Mouse (Mus musculus) embryonic facial prominence, embryonic 12.5 days (tissue): ENCODE results near the gene Arap1. TPM values are rescaled to one million over a fixed set of nuclear protein-coding genes. Genes with fewer than 3 reads are reported as not detected.
A peak's percentile ranks its signal among the peaks of the same experiment; 100 is the strongest.

ENCODE experiments used
- ATAC-seq: fragments of 200-750 bp; cut with Nextera tagmentation; 2 replicates; pipeline ENCODE4 v1.8.0; 2017; ENCODE audit not compliant: insufficient number of reproducible peaks, insufficient read depth, low FRiP score, low TSS enrichment
- H3K27ac ChIP-seq: fragments of 300-500 bp; sonication (generic); 2 replicates; pipeline ENCODE4 v1.5.1; 2016; ENCODE audit warnings: mild to moderate bottlenecking
- H3K27me3 ChIP-seq: fragments of 300-500 bp; sonication (generic); 2 replicates; pipeline ENCODE4 v1.6.1; 2016; ENCODE audit warnings: mild to moderate bottlenecking, moderate library complexity
- H3K36me3 ChIP-seq: fragments of 300-500 bp; sonication (generic); 2 replicates; pipeline ENCODE4 v1.6.1; 2016; ENCODE audit warnings: mild to moderate bottlenecking
- H3K4me1 ChIP-seq: fragments of 300-500 bp; sonication (generic); 2 replicates; pipeline ENCODE4 v1.6.1; 2016
- H3K4me2 ChIP-seq: fragments of 300-500 bp; sonication (generic); replicated peaks from 2 replicates; pipeline ENCODE4 v1.6.1; 2016; ENCODE audit warnings: mild to moderate bottlenecking, moderate library complexity
- H3K4me3 ChIP-seq: fragments of 300-500 bp; sonication (generic); 2 replicates; pipeline ENCODE4 v1.5.1; 2016; ENCODE audit warnings: mild to moderate bottlenecking
- H3K9ac ChIP-seq: fragments of 300-500 bp; sonication (generic); 2 replicates; pipeline ENCODE4 v1.6.1; 2016; ENCODE audit warnings: mild to moderate bottlenecking, moderate library complexity
- H3K9me3 ChIP-seq: fragments of 300-500 bp; sonication (generic); 2 replicates; pipeline ENCODE4 v1.6.1; 2016; ENCODE audit warnings: mild to moderate bottlenecking, moderate library complexity
- WGBS: fragments of 180-500 bp; shearing (Covaris S2); methylation state at CpG from one replicate; pipeline ENCODE4 v1.1.7; 2016; 5-methylcytosine and 5-hydroxymethylcytosine counted together
- polyA plus RNA-seq: library from polyadenylated mRNA; unstranded; fragments of >200 nt; fragmentation: Nextera tagmentation; extraction: Ambion mirVana; gene quantifications from 2 replicates; pipeline ENCODE4 v1.2.1, GENCODE M21; 2016

The Arap1 gene
- polyA plus RNA-seq, 1 experiment from 2014 or later = 29.7 TPM

DNA sequence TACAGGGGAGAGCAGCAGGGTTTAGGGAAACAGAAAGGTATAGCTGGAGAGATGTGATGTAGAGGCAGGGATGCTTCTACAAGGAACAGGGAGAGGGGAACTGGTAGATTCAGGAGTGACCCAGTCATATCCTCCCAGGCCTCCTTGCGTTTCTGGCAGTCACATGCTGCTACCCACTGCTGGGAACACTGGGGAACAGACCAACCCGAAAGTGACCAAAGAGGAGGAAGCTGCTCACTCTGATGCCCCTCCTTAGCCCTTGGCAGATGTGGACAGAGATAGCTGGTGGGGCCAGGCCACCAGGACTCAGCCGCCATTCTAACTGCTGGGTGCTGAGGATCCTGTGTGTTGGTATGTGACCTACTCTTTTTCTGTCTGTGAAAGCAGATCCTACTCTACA lies 35.9 kb downstream of the Arap1 start:
- peaks cover 18% of the 10 kb centered on the region for H3K4me1 ChIP-seq
- H3K4me2 ChIP-seq = no peak overlapping the region
- no peak overlapping the region for H3K27ac ChIP-seq
- no peaks in the 10 kb centered on the region for H3K27me3 ChIP-seq
- H3K9ac ChIP-seq = no peak overlapping the region
- no peaks in the 10 kb centered on the region for H3K36me3 ChIP-seq
- no peak overlapping the region for H3K4me3 ChIP-seq
- H3K9me3 ChIP-seq = no peaks in the 10 kb centered on the region
- no peak for ATAC-seq
- 78% methylated on average over 3 of the region's 3 CpGs for WGBS

DNA sequence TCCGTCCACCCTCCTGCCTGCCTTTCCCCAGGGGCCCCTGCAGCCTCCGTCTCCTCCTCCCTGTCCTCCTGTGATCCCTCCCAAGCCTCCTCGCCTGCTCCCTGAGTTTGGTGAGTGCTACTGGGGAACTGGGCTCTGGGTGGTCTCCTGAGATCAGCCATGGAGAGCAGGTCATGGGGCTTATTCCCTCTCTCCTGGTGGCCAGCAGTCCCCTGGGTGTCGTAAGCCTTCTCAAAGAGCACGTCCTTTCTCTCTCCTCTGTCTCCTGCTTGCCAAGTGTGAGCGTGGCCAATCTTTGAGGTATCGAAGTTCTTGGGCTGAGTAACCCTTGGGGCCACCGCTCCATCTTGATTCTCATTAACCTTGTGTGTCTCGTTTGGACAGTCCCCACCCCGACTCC lies 37.1 kb downstream of the Arap1 start:
- H3K4me2 ChIP-seq = no peak overlapping the region
- peaks cover 13% of the 10 kb centered on the region for H3K4me1 ChIP-seq
- H3K27me3 ChIP-seq = no peaks in the 10 kb centered on the region
- no peak for ATAC-seq
- no peaks in the 10 kb centered on the region for H3K9me3 ChIP-seq
- no peak overlapping the region for H3K9ac ChIP-seq
- no peak overlapping the region for H3K4me3 ChIP-seq
- H3K36me3 ChIP-seq = no peaks in the 10 kb centered on the region
- WGBS = 65% methylated on average over 10 of the region's 10 CpGs
- H3K27ac ChIP-seq = no peak overlapping the region

DNA sequence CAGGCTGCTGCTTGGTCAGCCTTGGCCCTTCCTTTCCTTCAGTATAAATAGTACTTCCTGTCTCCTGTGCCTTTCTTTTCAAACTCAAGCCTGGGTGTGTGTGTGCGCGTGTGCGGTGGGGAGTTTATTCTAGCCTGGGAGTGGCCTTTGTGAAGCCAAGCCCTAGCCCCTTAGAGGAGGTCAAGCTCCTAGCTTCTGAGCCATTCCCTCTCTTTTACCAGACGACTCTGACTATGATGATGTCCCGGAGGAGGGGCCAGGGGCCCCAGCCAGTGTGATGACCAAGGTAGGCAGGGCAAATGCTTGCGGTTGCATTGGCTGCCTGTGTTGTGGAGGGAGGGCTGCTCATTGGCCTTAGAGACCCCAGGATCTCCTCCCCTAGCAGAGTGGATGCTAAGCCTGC lies 37.5 kb downstream of the Arap1 start:
- Histone ChIP-seq H3K4me2 (no peak overlapping the region), H3K9me3 (no peaks in the 10 kb centered on the region), H3K36me3 (no peaks in the 10 kb centered on the region), H3K27me3 (no peaks in the 10 kb centered on the region), H3K4me1 (peaks cover 13% of the 10 kb centered on the region), H3K4me3 (no peak overlapping the region), H3K9ac (no peak overlapping the region), H3K27ac (no peak overlapping the region)
- ATAC-seq = no peak
- 38% methylated on average over 6 of the region's 6 CpGs for WGBS

DNA sequence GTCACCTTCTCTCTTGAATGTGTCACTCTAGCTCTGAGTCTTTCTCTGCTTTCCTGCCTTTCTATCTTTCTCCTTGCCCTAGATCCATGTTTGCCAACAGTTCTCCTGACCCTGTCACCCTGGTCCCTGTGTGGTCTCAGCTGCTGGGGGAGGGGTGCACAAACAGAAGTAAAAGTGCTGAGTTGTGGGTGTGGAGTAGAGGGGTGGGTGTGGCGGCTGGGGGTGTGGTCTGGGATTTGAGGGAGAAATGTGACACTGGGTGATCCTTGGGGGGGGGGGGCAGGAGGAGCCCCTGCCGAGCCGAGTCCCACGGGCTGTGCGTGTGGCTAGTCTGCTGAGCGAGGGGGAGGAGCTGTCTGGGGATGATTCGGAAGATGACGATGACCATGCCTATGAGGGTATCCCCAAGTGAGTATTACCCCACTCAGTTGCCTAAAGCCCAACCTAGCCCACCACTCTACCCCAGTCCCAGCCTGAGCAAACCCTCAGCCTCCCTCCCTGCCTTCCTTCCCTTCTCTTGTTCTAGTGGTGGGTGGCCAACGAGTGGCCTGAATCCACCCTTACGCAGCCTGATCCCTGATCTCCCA lies 38.1 kb downstream of the Arap1 start:
- Histone ChIP-seq H3K4me1 (peaks cover 13% of the 10 kb centered on the region), H3K36me3 (no peaks in the 10 kb centered on the region), H3K9me3 (no peaks in the 10 kb centered on the region), H3K27me3 (no peaks in the 10 kb centered on the region), H3K9ac (no peak overlapping the region), H3K27ac (no peak overlapping the region), H3K4me3 (no peak overlapping the region), H3K4me2 (no peak overlapping the region)
- WGBS = 66% methylated on average over 7 of the region's 10 CpGs
- no peak for ATAC-seq

DNA sequence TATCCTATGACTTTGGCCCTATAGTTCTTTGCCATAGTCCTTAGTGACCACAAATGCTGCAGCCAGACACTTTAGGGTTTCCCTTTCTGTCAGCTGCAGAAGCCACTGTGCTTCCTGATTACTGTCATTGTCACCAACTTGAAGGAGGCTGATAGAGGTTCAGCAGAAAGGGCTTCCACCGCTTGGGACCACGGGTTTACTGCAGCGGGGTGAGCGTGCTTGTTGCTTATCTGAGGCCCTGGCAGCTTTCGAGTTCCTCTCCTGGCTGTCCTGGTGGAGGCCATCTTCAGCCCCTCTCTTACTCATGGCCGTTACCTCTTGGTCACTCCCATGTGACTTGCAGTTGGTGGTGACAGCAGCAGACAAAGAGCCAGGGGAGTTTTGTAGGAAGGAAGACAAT lies 41.4 kb downstream of the Arap1 start:
- no peak for ATAC-seq
- H3K27me3 ChIP-seq = no peaks in the 10 kb centered on the region
- H3K9me3 ChIP-seq = no peaks in the 10 kb centered on the region
- H3K36me3 ChIP-seq = no peaks in the 10 kb centered on the region
- H3K4me1 ChIP-seq = peaks cover 39% of the 10 kb centered on the region
- no peak overlapping the region for H3K4me3 ChIP-seq
- no peak overlapping the region for H3K4me2 ChIP-seq
- H3K9ac ChIP-seq = no peak overlapping the region
- WGBS = 92% methylated on average over 6 of the region's 6 CpGs
- H3K27ac ChIP-seq = no peak overlapping the region

DNA sequence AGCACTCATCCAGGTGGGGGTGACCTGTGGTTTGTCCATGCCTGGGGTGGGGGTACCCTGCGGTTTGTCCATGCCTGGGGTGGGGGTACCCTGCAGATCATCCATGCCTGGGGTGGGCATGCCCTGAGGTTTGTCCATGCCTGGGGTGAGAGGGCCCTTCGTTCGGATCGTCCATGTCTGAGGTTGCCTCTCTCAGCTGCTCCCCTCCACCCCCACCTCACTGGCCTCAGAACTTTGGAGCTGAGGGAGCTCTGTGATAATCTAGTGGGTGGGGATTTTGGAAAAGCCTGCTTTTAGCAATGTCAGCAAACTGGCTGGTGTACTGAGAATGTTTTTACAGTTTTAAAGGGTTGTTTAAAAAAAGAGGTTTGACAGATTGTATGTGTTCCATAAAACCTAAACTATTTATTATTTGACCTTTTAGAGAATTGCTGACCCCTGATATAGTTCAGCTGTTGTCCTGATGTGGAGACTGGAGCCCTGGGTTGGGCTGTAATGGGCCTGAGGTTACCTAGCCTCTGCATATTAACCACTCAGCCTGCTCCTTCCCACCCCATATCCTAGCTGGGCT lies 44.1 kb downstream of the Arap1 start:
- Histone ChIP-seq H3K4me2 (no peak overlapping the region), H3K36me3 (0 out of 2 replicates have a peak, but pooled peaks cover 2% of the 10 kb centered on the region), H3K27ac (peak overlapping the region; percentile 91), H3K4me3 (no peak overlapping the region), H3K9me3 (no peaks in the 10 kb centered on the region), H3K27me3 (no peaks in the 10 kb centered on the region), H3K9ac (no peak overlapping the region), H3K4me1 (peaks cover 33% of the 10 kb centered on the region)
- WGBS = 59% methylated on average over 4 of the region's 4 CpGs
- no peak for ATAC-seq

DNA sequence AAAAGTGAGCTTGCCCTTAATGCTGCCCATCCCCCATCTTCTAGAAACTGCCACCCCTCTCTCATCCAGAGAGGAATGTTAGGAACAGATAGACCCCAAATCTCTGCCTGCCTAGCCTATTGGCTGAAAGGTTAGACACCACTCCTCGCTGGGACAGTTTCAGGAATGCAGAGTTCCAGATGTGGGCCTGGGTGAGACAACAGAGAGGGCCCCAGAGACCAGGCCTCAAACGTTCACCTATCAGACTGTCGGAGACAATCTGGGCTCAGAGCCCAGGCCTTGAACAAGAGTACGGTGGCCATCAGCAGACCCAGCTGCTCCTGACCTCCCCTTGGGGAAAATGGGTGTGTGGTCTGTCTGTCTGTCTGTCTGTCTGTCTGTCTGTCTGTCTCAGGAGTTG lies 45.1 kb downstream of the Arap1 start:
- Histone ChIP-seq H3K36me3 (0 out of 2 replicates have a peak, but pooled peaks cover 6% of the 10 kb centered on the region), H3K9ac (no peak overlapping the region), H3K27ac (peak overlapping the region; percentile 91), H3K9me3 (no peaks in the 10 kb centered on the region), H3K27me3 (no peaks in the 10 kb centered on the region), H3K4me2 (no peak overlapping the region), H3K4me1 (peaks cover 33% of the 10 kb centered on the region), H3K4me3 (no peak overlapping the region)
- no peak for ATAC-seq
- WGBS = 32% methylated on average over 4 of the region's 4 CpGs

DNA sequence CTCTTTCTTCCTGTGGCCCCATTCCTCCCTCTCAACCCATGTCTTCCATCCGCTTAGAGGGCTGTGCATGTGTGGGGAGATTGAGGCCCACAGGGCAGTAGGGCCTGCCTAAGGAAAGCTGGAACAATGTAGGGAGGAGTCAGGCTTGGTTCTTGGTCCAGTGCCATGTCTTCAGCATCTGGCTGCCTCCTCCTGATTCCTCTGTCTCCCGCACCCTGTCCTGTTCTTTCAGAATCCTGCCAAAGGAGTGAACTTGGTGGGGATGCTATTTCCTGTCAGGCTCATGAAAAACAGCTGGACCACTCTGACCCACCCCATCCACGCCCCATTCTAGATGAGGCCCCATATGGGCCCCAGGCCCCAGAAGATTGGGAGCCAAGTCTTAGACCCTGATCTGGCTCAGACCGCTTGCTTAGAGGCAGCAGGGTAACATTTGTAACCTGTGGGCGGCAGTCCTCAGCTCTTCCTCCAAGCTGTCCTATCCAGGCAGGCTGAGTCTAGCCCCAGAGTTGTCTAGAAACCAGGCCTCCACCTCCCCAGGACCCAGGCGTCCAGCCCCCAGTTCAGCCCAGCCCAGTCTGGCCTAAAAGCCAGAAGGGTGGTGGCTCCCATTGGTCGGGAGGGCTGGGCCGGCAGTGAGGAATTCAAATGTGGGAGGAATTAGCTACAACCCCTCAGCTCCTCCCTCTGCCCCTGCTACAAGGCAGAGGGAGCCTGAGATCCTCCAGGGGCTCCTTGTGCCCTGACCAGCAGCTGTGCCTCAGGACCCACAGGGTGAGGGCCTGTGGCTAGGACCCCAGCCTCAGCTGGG lies 46.0 kb downstream of the Arap1 start:
- ATAC-seq = peak; percentile 53
- Histone ChIP-seq H3K9ac (peak overlapping the region; percentile 22; the same call in 1 of the 2 replicates), H3K36me3 (0 out of 2 replicates have a peak, but pooled peaks cover 6% of the 10 kb centered on the region), H3K4me1 (peaks cover 33% of the 10 kb centered on the region), H3K4me2 (peak overlapping the region; percentile 28), H3K27me3 (no peaks in the 10 kb centered on the region), H3K4me3 (peak overlapping the region; percentile 13), H3K9me3 (no peaks in the 10 kb centered on the region), H3K27ac (peak overlapping the region; percentile 91)
- 28% methylated on average over 8 of the region's 8 CpGs for WGBS

DNA sequence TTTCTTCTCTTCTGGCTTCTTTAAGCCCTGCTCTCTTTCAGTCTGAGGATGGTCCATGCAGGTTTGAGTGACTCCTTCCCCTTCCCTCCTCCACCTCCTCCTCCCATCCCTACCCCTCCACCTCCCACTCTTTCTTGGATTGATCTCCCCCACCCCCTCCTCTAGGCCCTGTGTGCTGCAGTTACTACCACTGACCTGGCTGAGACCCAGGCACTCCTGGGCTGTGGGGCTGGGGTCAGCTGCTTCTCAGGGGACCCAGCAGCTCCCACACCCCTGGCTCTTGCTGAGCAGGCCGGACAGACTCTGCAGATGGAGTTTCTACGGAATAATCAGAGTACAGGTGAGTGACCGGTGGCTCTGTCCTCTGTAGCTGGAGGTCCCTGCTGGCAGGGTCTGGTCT lies 46.7 kb downstream of the Arap1 start:
- no peak for ATAC-seq
- peak overlapping the region; percentile 28 for H3K4me2 ChIP-seq
- H3K4me1 ChIP-seq = peaks cover 33% of the 10 kb centered on the region
- H3K27ac ChIP-seq = peak overlapping the region; percentile 91
- no peaks in the 10 kb centered on the region for H3K9me3 ChIP-seq
- H3K36me3 ChIP-seq = 0 out of 2 replicates have a peak, but pooled peaks cover 6% of the 10 kb centered on the region
- H3K27me3 ChIP-seq = no peaks in the 10 kb centered on the region
- WGBS = 65% methylated on average over 3 of the region's 3 CpGs
- peak overlapping the region; percentile 13 for H3K4me3 ChIP-seq
- H3K9ac ChIP-seq = peak overlapping the region; percentile 22; the same call in 1 of the 2 replicates

DNA sequence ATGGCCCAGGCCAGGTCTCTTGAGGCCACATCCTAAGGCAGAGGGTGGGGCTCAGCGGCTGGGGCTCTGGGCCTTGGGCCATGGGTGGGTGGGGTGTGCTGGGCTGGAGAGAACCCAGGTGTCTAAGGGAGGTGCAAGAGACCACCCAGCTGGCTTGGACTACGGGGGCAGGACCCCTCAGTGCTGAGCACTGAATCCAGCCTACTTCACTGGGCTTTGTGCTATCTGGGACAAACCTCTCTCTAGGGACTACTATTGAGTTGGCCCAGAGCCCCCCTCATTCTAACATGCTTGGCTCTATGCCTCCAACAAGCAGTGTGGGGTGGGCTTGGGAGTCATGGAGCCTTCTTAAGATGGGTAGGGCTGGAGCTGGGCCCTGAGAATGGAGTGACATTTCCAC lies 47.6 kb downstream of the Arap1 start:
- Histone ChIP-seq H3K4me3 (peak overlapping the region; percentile 13; the same call in 1 of the 2 replicates), H3K9ac (no peak overlapping the region), H3K27me3 (no peaks in the 10 kb centered on the region), H3K4me1 (peaks cover 33% of the 10 kb centered on the region), H3K9me3 (no peaks in the 10 kb centered on the region), H3K4me2 (peak overlapping the region; percentile 28), H3K27ac (no peak overlapping the region), H3K36me3 (peaks cover 13% of the 10 kb centered on the region)
- ATAC-seq = 0 out of 2 replicates have a peak, but pooled peaks have one; percentile 4
- WGBS = 89% methylated on average over 2 of the region's 2 CpGs

DNA sequence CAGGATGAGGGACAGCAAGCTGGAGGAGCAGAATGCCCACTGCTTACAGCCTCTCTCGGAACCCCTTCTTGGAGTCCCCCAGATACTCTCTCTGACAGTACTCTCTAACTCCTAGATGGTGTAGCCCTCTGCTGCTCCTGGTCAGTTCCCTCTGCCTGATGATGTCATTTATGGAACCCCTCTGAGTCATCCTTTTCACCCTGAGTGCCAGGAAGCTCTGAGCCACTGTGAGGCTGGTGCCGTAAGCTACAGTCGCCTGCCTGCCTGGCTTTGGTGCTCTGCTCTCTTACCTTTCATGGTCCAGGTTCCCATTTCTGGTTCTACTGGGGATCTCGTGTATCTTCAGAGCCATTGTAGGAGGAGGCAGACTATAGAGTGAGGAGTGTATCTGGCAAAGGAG lies 49.3 kb downstream of the Arap1 start:
- no peak overlapping the region for H3K27ac ChIP-seq
- no peak for ATAC-seq
- H3K4me3 ChIP-seq = no peak overlapping the region
- H3K4me1 ChIP-seq = peaks cover 27% of the 10 kb centered on the region
- no peak overlapping the region for H3K4me2 ChIP-seq
- no peak overlapping the region for H3K9ac ChIP-seq
- peaks cover 28% of the 10 kb centered on the region for H3K36me3 ChIP-seq
- H3K27me3 ChIP-seq = no peaks in the 10 kb centered on the region
- H3K9me3 ChIP-seq = no peaks in the 10 kb centered on the region
- WGBS = 87% methylated on average over 4 of the region's 4 CpGs

DNA sequence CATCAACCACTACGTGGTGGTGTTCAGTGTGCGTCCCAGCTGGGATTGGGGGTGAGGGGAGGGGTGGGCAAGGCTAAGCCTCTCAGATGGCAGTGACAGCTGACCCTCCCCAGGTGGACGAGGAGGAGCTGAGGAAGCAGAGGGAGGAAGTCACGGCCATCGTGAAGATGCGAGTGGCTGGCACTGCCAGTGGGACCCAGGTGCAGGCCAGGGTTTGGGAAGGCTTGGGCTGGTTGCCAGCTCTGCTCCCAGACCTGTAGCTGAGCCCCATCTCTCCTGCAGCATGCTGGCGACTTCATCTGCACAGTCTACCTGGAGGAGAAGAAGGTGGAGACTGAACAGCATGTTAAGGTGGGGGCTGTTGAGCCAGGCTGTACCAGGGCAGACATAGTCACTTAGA lies 53.6 kb downstream of the Arap1 start:
- Histone ChIP-seq H3K9ac (no peak overlapping the region), H3K27ac (no peak overlapping the region), H3K4me3 (no peak overlapping the region), H3K9me3 (no peaks in the 10 kb centered on the region), H3K4me1 (no peaks in the 10 kb centered on the region), H3K27me3 (no peaks in the 10 kb centered on the region), H3K4me2 (no peak overlapping the region), H3K36me3 (peaks cover 55% of the 10 kb centered on the region)
- ATAC-seq = no peak
- 81% methylated on average over 7 of the region's 7 CpGs for WGBS
